Comparison of ENCODE assay signal across 10 mouse cellular contexts in the genomic region with DNA sequence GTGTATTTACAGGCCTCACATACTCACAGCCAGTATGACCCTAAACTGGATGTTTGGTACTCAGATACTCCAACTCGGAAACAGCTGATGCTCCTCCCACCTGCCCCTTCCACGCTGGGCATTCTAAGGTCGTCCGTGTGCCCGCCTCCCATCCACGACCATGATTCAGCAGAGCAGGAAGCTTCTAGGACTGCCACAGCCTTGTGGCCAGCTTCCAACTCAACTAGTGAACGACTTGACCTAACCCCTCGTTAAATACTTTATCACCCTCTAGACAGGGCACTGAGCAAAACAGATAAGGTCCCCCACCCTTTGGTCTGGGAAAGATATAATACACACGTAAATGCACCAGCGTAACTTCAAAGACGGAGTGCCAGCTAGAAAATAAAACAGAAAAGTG. TPM values are rescaled to one million over a fixed set of nuclear protein-coding genes. Genes with fewer than 3 reads are reported as not detected.
DNase-seq lines count a peak whose midpoint lies in the region; ATAC-seq and TF ChIP-seq lines count a peak whose summit lies in the region.
"Had no signal": no experiment of that assay in that cellular context is flagged by ENCODE, and none has a peak within 500 bp of the region (broad histone marks: within the 10 kb centered on the region; RNA-seq: fewer than 3 reads in every experiment).

No protein-coding gene starts in this region.

- peak; percentile 84 for DNase-seq in heart, embryonic 10.5 days (ENCODE audit: low spot score)
- DNase-seq in heart, postnatal 4 days = no peak
- peak; percentile 90 for DNase-seq in MEL (ENCODE audit: low read depth, low spot score)
- no peak for DNase-seq in left cerebral cortex, postnatal 4 days
- no peak for DNase-seq in cerebellum, postnatal 14 days
- DNase-seq: layer of hippocampus, postnatal 36 days had no signal

- peak; percentile 97 to 98 for TF ChIP-seq EP300 in MEL (IDR thresholded peaks at IDR 0.05; ENCODE audit: low read depth in 1 of 2, low read length in 2 of 2)

- H3K27ac ChIP-seq in heart, embryonic 10.5 days = peak overlapping the region; percentile 62; the same call in 1 of the 2 replicates
- H3K27ac ChIP-seq in MEL (ENCODE audit: control insufficient read depth, low read depth, low read length) = peak overlapping the region; percentile 83
- H3K27ac ChIP-seq in liver, embryonic 16.5 days (ENCODE audit: low read length) = peak overlapping the region; percentile 96
- H3K27ac ChIP-seq in forebrain, embryonic 16.5 days (ENCODE audit: low read length) = no peak overlapping the region

- peak overlapping the region; percentile 56 for H3K9ac ChIP-seq in MEL (ENCODE audit: control insufficient read depth, low read depth, low read length, poor library complexity, severe bottlenecking)
- H3K9ac ChIP-seq in liver, embryonic 16.5 days (ENCODE audit: low read depth, low read length) = peak overlapping the region; percentile 69
- no peak overlapping the region for H3K9ac ChIP-seq in forebrain, embryonic 16.5 days (replicated peaks; ENCODE audit: low read depth, low read length)

- intact Hi-C loops in left cerebral cortex, postnatal 4 days (cut with DNase I) = no loop called here

- peaks cover 13% of the 10 kb centered on the region; the same call in 1 of the 2 replicates for H3K36me3 ChIP-seq in heart, embryonic 10.5 days
- H3K36me3 ChIP-seq in MEL (ENCODE audit: control insufficient read depth in 1 of 2, insufficient read depth in 2 of 2, low read length in 2 of 2) = peaks cover 0 to 50% of the 10 kb centered on the region in 2 experiments; a peak in 2 of 4 replicates
- H3K36me3 ChIP-seq in liver, embryonic 16.5 days (ENCODE audit: control insufficient read depth, insufficient read depth) = no peaks in the 10 kb centered on the region
- no peaks in the 10 kb centered on the region for H3K36me3 ChIP-seq in forebrain, embryonic 16.5 days (ENCODE audit: control insufficient read depth, insufficient read depth)

- TF ChIP-seq POLR2A in MEL (IDR thresholded peaks at IDR 0.05; ENCODE audit: control insufficient read depth in 1 of 2, insufficient read depth in 1 of 2, low read depth in 1 of 2, low read length in 2 of 2, poor library complexity in 1 of 2) = no peak

- no peaks in the 10 kb centered on the region for H3K79me2 ChIP-seq in MEL (ENCODE audit: control insufficient read depth, insufficient read depth, low read length, poor library complexity)

- H3K4me3 ChIP-seq in heart, embryonic 10.5 days = no peak overlapping the region
- H3K4me3 ChIP-seq in MEL (ENCODE audit: control insufficient read depth in 1 of 2, insufficient read depth in 1 of 2, low read depth in 2 of 2, low read length in 2 of 2) = peak overlapping the region; percentile 53 to 57; a peak in 3 of 4 replicates
- peak overlapping the region; percentile 45 for H3K4me3 ChIP-seq in liver, embryonic 16.5 days (ENCODE audit: low read depth, low read length)
- no peak overlapping the region for H3K4me3 ChIP-seq in forebrain, embryonic 16.5 days (replicated peaks; ENCODE audit: low read length)
- H3K4me3 ChIP-seq: embryonic facial prominence, embryonic 10.5 days had no signal

- peaks cover 41% of the 10 kb centered on the region for H3K4me1 ChIP-seq in heart, embryonic 10.5 days
- peaks cover 29 to 36% of the 10 kb centered on the region in 2 experiments for H3K4me1 ChIP-seq in MEL (ENCODE audit: control insufficient read depth in 1 of 2, insufficient read depth in 2 of 2, low read length in 2 of 2)
- H3K4me1 ChIP-seq in liver, embryonic 16.5 days (ENCODE audit: control insufficient read depth, low read depth, low read length) = peaks cover 53% of the 10 kb centered on the region
- H3K4me1 ChIP-seq in forebrain, embryonic 16.5 days (replicated peaks; ENCODE audit: control insufficient read depth, insufficient read depth, low read length) = no peaks in the 10 kb centered on the region

- 44% methylated on average over 11 of the region's 11 CpGs for WGBS in heart, embryonic 10.5 days
- WGBS in liver, embryonic 16.5 days (ENCODE audit: insufficient replicate concordance) = 21% methylated on average over 11 of the region's 11 CpGs
- WGBS in forebrain, embryonic 16.5 days = 69% methylated on average over 11 of the region's 11 CpGs

- TF ChIP-seq CTCF in MEL (IDR thresholded peaks at IDR 0.05 in 2 of 3, conservative IDR thresholded peaks at IDR 0.05 in 1 of 3; ENCODE audit: control insufficient read depth in 1 of 3, insufficient read depth in 1 of 3, low read depth in 2 of 3, low read length in 3 of 3, poor library complexity in 1 of 3, severe bottlenecking in 1 of 3) = no peak

- no peaks in the 10 kb centered on the region for H3K9me3 ChIP-seq in heart, embryonic 10.5 days
- no peaks in the 10 kb centered on the region for H3K9me3 ChIP-seq in MEL (replicated peaks; ENCODE audit: insufficient read depth, low read length)
- H3K9me3 ChIP-seq in liver, embryonic 16.5 days (replicated peaks; ENCODE audit: control insufficient read depth, low read length) = no peaks in the 10 kb centered on the region
- H3K9me3 ChIP-seq in forebrain, embryonic 16.5 days (ENCODE audit: control insufficient read depth, low read length) = no peaks in the 10 kb centered on the region
- H3K9me3 ChIP-seq: embryonic facial prominence, embryonic 10.5 days had no signal

- no peak for TF ChIP-seq RAD21 in MEL (IDR thresholded peaks at IDR 0.05; ENCODE audit: low read depth, low read length)

- no peaks in the 10 kb centered on the region for H3K27me3 ChIP-seq in heart, embryonic 10.5 days (ENCODE audit: insufficient read depth, poor library complexity, severe bottlenecking)
- H3K27me3 ChIP-seq in MEL (ENCODE audit: control insufficient read depth in 1 of 2, insufficient read depth in 2 of 2, low read length in 2 of 2) = no peaks in the 10 kb centered on the region
- no peaks in the 10 kb centered on the region for H3K27me3 ChIP-seq in liver, embryonic 16.5 days (ENCODE audit: control insufficient read depth, insufficient read depth, low read depth, low read length)
- no peaks in the 10 kb centered on the region for H3K27me3 ChIP-seq in forebrain, embryonic 16.5 days (replicated peaks; ENCODE audit: control insufficient read depth, insufficient read depth, low read length)

- H3K4me2 ChIP-seq in liver, embryonic 16.5 days (ENCODE audit: low read depth, low read length) = peak overlapping the region; percentile 70
- no peak overlapping the region for H3K4me2 ChIP-seq in forebrain, embryonic 16.5 days (ENCODE audit: low read length)

- ATAC-seq in erythroid progenitor cell, adult 5-6 weeks (replicated peaks; ENCODE audit: low FRiP score, poor library complexity, severe bottlenecking) = peak; percentile 89
- ATAC-seq in liver, embryonic 16.5 days (ENCODE audit: low read depth) = peak; percentile 95
- ATAC-seq in forebrain, embryonic 16.5 days = no peak

TF ChIP-seq in MEL, 35 proteins besides CTCF, POLR2A, EP300 and RAD21:
- peak; percentile 79; the same call in 1 of the 2 replicates for TF ChIP-seq BHLHE40 (IDR thresholded peaks at IDR 0.05; ENCODE audit: borderline replicate concordance, low read depth, low read length)
- peak; percentile 34; the same call in 1 of the 2 replicates for TF ChIP-seq POLR2AphosphoS2 (IDR thresholded peaks at IDR 0.05; ENCODE audit: low read length)
- peak; percentile 95 for TF ChIP-seq ETS1 (IDR thresholded peaks at IDR 0.05; ENCODE audit: low read depth, low read length)
- TF ChIP-seq ZMIZ1 (IDR thresholded peaks at IDR 0.05; ENCODE audit: low read depth, low read length) = 0 out of 2 replicates have a peak, but pooled peaks have one; percentile 50
- no peak for TF ChIP-seq ZKSCAN1 (IDR thresholded peaks at IDR 0.05; ENCODE audit: low read depth, low read length)
- no peak for TF ChIP-seq USF2 (IDR thresholded peaks at IDR 0.05; ENCODE audit: borderline replicate concordance in 1 of 2, insufficient read depth in 1 of 2, low read depth in 1 of 2, low read length in 2 of 2)
- peak; percentile 85; the same call in 1 of the 2 replicates for TF ChIP-seq MAFK (IDR thresholded peaks at IDR 0.05; ENCODE audit: borderline replicate concordance, low read depth, low read length)
- peak; percentile 62; the same call in 1 of the 2 replicates for TF ChIP-seq GABPA (IDR thresholded peaks at IDR 0.05; ENCODE audit: low read depth, low read length)
- peak; percentile 95 for TF ChIP-seq TAL1 (IDR thresholded peaks at IDR 0.05; ENCODE audit: low read length)
- peak; percentile 91 for TF ChIP-seq SIN3A (IDR thresholded peaks at IDR 0.05; ENCODE audit: low read length)
- TF ChIP-seq MYB (IDR thresholded peaks at IDR 0.05; ENCODE audit: low read depth, low read length) = 0 out of 2 replicates have a peak, but pooled peaks have one; percentile 41
- peak; percentile 62 for TF ChIP-seq MAX (IDR thresholded peaks at IDR 0.05; ENCODE audit: low read length)
- peak; percentile 100 for TF ChIP-seq TCF12 (IDR thresholded peaks at IDR 0.05; ENCODE audit: low read depth, low read length)
- peak; percentile 64 for TF ChIP-seq MXI1 (IDR thresholded peaks at IDR 0.05; ENCODE audit: low read depth, low read length)
- peak; percentile 100 for TF ChIP-seq GATA1 (IDR thresholded peaks at IDR 0.05; ENCODE audit: low read depth, low read length)
- TF ChIP-seq MAZ (IDR thresholded peaks at IDR 0.05; ENCODE audit: low read depth, low read length) = peak; percentile 76
- no peak for TF ChIP-seq MEF2A (IDR thresholded peaks at IDR 0.05; ENCODE audit: extremely low read depth, insufficient replicate concordance, low read depth, low read length, poor library complexity, severe bottlenecking)
- peak; percentile 91 for TF ChIP-seq RCOR1 (IDR thresholded peaks at IDR 0.05; ENCODE audit: low read depth, low read length)
- no peak; the same call in 1 of the 2 replicates for TF ChIP-seq CHD2 (IDR thresholded peaks at IDR 0.05; ENCODE audit: low read length)
TF ChIP-seq in MEL: peak in this region for 15.

RNA-seq across cellular contexts. Expression of a gene that starts 35.0 kb away (rescaled TPM):
- 7.4 and 8.6 TPM in 2 replicates for polyA plus RNA-seq in heart, embryonic 10.5 days (2016; fragmentation: Nextera tagmentation; extraction: Ambion mirVana)
- total RNA-seq in heart, postnatal 4 days (2021) = 1 to 10 TPM; 5.3 to 5.8 TPM
- total RNA-seq in MEL (2012; rRNA removed) = 2.6 and 2.7 TPM in 2 replicates
- 1 to 10 TPM in 1 of 2 experiments, not detected in 1; 5.9 TPM for polyA plus RNA-seq in MEL (2012; ENCODE audit: insufficient read depth in 1 of 2, insufficient read length in 2 of 2, low read depth in 1 of 2, low replicate concordance in 2 of 2, missing spikeins in 1 of 2)
- total RNA-seq in erythroid progenitor cell, adult 5-6 weeks (2015; ENCODE audit: low replicate concordance) = 18.4 and 25.6 TPM in 2 replicates
- total RNA-seq in erythroid progenitor cell, adult 5-6 weeks (2017; ENCODE audit: low replicate concordance) = 23.5 and 28.5 TPM in 2 replicates
- 2.0 TPM in 2 replicates for polyA plus RNA-seq in liver, embryonic 16.5 days (2015; fragmentation: Nextera tagmentation; extraction: Ambion mirVana)
- 1 to 10 TPM; 3.6 to 4.9 TPM for total RNA-seq in left cerebral cortex, postnatal 4 days (2021)
- polyA plus RNA-seq in forebrain, embryonic 16.5 days (2015; fragmentation: Nextera tagmentation; extraction: Ambion mirVana) = 6.9 and 7.7 TPM in 2 replicates

Comparison
In these comparisons a context has a peak if more than half of its experiments do, and no peak if none do; other contexts are left out.
1. DNase-seq: peak in heart, embryonic 10.5 days (single experiment) and MEL (single experiment); none in heart, postnatal 4 days (single experiment), left cerebral cortex, postnatal 4 days (single experiment) and cerebellum, postnatal 14 days (0 of 2).
2. H3K4me3 ChIP-seq: peak in MEL (2 of 2) and liver, embryonic 16.5 days (single experiment); none in heart, embryonic 10.5 days (single experiment) and forebrain, embryonic 16.5 days (single experiment).